Mouse (Mus musculus): ENCODE results near the gene Lcp1.

DNA sequence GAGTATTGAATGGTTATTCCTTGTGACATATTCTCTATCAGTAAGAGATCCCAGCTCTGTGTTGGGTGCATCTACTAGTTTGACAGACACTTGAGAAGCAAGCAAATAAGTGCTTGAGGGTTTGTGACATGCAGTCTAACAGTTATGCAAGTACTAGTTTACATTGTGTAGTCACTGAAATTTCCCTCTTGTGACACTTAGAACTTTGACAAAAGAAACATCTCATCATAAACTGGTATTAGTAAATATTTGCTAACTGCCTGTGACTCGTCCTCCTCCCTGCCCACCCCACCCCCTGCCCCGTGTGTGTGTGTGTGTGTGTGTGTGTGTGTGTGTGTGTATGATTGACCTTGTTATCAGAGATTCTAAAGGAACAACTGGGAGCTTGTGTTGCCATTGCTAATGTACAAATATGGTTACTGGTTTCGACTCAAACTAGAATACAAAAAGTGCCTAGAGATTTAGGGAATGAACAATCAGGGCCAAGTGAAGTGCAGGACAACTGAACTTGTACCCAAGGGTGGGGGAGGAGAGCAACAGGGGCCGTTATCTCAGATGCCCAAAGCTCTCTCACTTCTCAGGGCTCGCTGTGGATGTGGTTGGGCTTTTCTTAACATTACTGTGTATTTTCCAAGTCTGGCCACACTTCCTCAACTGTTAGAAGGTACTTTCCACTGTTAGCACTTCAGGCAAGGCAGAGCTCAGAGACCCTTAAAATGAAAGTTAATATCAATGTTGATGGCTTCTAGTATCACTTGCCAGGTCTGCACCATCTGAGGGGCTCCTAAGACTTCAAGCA is 55.1 kb downstream of the Lcp1 start:
- no peak for TF ChIP-seq CTCF (IDR thresholded peaks at IDR 0.05; ENCODE audit: low read depth, low read length)
- TF ChIP-seq POLR2A (IDR thresholded peaks at IDR 0.05; ENCODE audit: extremely low read depth, insufficient read depth, low read length) = no peak
